22 mouse cellular contexts compared by ENCODE assay signal in genomic region chr1:185451495-185451894, GRCm38 (mm10). TPM values are rescaled to one million over a fixed set of nuclear protein-coding genes. Genes with fewer than 3 reads are reported as not detected.
DNase-seq lines count a peak whose midpoint lies in the region; ATAC-seq lines count a peak whose summit lies in the region.
"Had no signal": no experiment of that assay in that cellular context is flagged by ENCODE, and none has a peak within 500 bp of the region (broad histone marks: within the 10 kb centered on the region; RNA-seq: fewer than 3 reads in every experiment).

No protein-coding gene starts in this region.

- no peak overlapping the region for H3K4me3 ChIP-seq in embryonic facial prominence, embryonic 12.5 days
- no peak overlapping the region for H3K4me3 ChIP-seq in embryonic facial prominence, embryonic 10.5 days
- no peak overlapping the region for H3K4me3 ChIP-seq in heart, embryonic 13.5 days
- H3K4me3 ChIP-seq in liver, embryonic 15.5 days (replicated peaks), result no peak overlapping the region
- H3K4me3 ChIP-seq in hindbrain, embryonic 10.5 days, result no peak overlapping the region
- H3K4me3 ChIP-seq: embryonic facial prominence, embryonic 13.5 days; limb, embryonic 10.5 days; midbrain, embryonic 12.5 days; stomach, embryonic 15.5 days had no signal

- intact Hi-C loops in gastrocnemius, postnatal 36 days (cut with DNase I), result no loop called here

- 0 out of 2 replicates have a peak, but pooled peaks cover 7% of the 10 kb centered on the region for H3K4me1 ChIP-seq in embryonic facial prominence, embryonic 12.5 days
- H3K4me1 ChIP-seq in embryonic facial prominence, embryonic 10.5 days, result peaks cover 15% of the 10 kb centered on the region
- H3K4me1 ChIP-seq in heart, embryonic 13.5 days, result peaks cover 16% of the 10 kb centered on the region
- H3K4me1 ChIP-seq in liver, embryonic 15.5 days (replicated peaks), result peaks cover 67% of the 10 kb centered on the region
- peaks cover 18% of the 10 kb centered on the region for H3K4me1 ChIP-seq in hindbrain, embryonic 10.5 days (replicated peaks)

- WGBS in embryonic facial prominence, embryonic 12.5 days, result 90% methylated on average over 3 of the region's 3 CpGs
- 80% methylated on average over 3 of the region's 3 CpGs for WGBS in embryonic facial prominence, embryonic 10.5 days
- WGBS in heart, embryonic 13.5 days, result 68% methylated on average over 3 of the region's 3 CpGs
- WGBS in liver, embryonic 15.5 days (ENCODE audit: insufficient replicate concordance), result 40% methylated on average over 3 of the region's 3 CpGs
- 92% methylated on average over 3 of the region's 3 CpGs for WGBS in hindbrain, embryonic 10.5 days

- H3K27ac ChIP-seq in embryonic facial prominence, embryonic 12.5 days, result 0 out of 2 replicates have a peak overlapping the region, but pooled peaks have one; percentile 3
- no peak overlapping the region for H3K27ac ChIP-seq in embryonic facial prominence, embryonic 10.5 days (replicated peaks)
- no peak overlapping the region for H3K27ac ChIP-seq in heart, embryonic 13.5 days (replicated peaks)
- peak overlapping the region; percentile 97 for H3K27ac ChIP-seq in liver, embryonic 15.5 days (replicated peaks)
- H3K27ac ChIP-seq in hindbrain, embryonic 10.5 days, result no peak overlapping the region
- H3K27ac ChIP-seq: embryonic facial prominence, embryonic 13.5 days; hindbrain, embryonic 14.5 days; limb, embryonic 10.5 days; midbrain, embryonic 12.5 days; stomach, embryonic 15.5 days had no signal

- no peak overlapping the region for H3K4me2 ChIP-seq in embryonic facial prominence, embryonic 12.5 days (replicated peaks)
- peak overlapping the region; percentile 18; the same call in 1 of the 2 replicates for H3K4me2 ChIP-seq in heart, embryonic 13.5 days
- peak overlapping the region; percentile 73 for H3K4me2 ChIP-seq in liver, embryonic 15.5 days
- H3K4me2 ChIP-seq: embryonic facial prominence, embryonic 13.5 days; hindbrain, embryonic 14.5 days; midbrain, embryonic 12.5 days; stomach, embryonic 15.5 days had no signal

- no peaks in the 10 kb centered on the region for H3K36me3 ChIP-seq in embryonic facial prominence, embryonic 12.5 days
- H3K36me3 ChIP-seq in embryonic facial prominence, embryonic 10.5 days (replicated peaks), result no peaks in the 10 kb centered on the region
- no peaks in the 10 kb centered on the region for H3K36me3 ChIP-seq in heart, embryonic 13.5 days
- H3K36me3 ChIP-seq in liver, embryonic 15.5 days (replicated peaks), result peaks cover 7% of the 10 kb centered on the region
- no peaks in the 10 kb centered on the region for H3K36me3 ChIP-seq in hindbrain, embryonic 10.5 days
- H3K36me3 ChIP-seq: embryonic facial prominence, embryonic 13.5 days; limb, embryonic 10.5 days; midbrain, embryonic 12.5 days; stomach, embryonic 15.5 days had no signal

- no peak for DNase-seq in embryonic facial prominence, embryonic 10.5 days (ENCODE audit: low spot score)
- no peak for DNase-seq in heart, postnatal 4 days
- DNase-seq in hindbrain, embryonic 10.5 days (ENCODE audit: low spot score), result no peak
- no peak for DNase-seq in gastrocnemius, postnatal 36 days
- DNase-seq: cerebellum, adult 18-20 months; gastrocnemius, postnatal 14 days; kidney, adult 8-10 months; kidney, postnatal 14 days; lung, postnatal 10 days; thymus, postnatal 25 days had no signal

- no peak overlapping the region for H3K9ac ChIP-seq in embryonic facial prominence, embryonic 12.5 days
- H3K9ac ChIP-seq in heart, embryonic 13.5 days, result no peak overlapping the region
- peak overlapping the region; percentile 14 for H3K9ac ChIP-seq in liver, embryonic 15.5 days
- H3K9ac ChIP-seq: embryonic facial prominence, embryonic 13.5 days; hindbrain, embryonic 14.5 days; midbrain, embryonic 12.5 days; stomach, embryonic 15.5 days had no signal

- peaks cover 34% of the 10 kb centered on the region for H3K27me3 ChIP-seq in embryonic facial prominence, embryonic 12.5 days
- peaks cover 39% of the 10 kb centered on the region for H3K27me3 ChIP-seq in embryonic facial prominence, embryonic 10.5 days (replicated peaks; ENCODE audit: low read depth, poor library complexity, severe bottlenecking)
- H3K27me3 ChIP-seq in heart, embryonic 13.5 days (replicated peaks), result peaks cover 40% of the 10 kb centered on the region
- peaks cover 17% of the 10 kb centered on the region for H3K27me3 ChIP-seq in liver, embryonic 15.5 days
- peaks cover 39% of the 10 kb centered on the region for H3K27me3 ChIP-seq in hindbrain, embryonic 10.5 days (ENCODE audit: insufficient read depth, poor library complexity, severe bottlenecking)

- no peaks in the 10 kb centered on the region for H3K9me3 ChIP-seq in embryonic facial prominence, embryonic 12.5 days
- no peaks in the 10 kb centered on the region for H3K9me3 ChIP-seq in embryonic facial prominence, embryonic 10.5 days
- no peaks in the 10 kb centered on the region for H3K9me3 ChIP-seq in heart, embryonic 13.5 days
- H3K9me3 ChIP-seq in liver, embryonic 15.5 days (replicated peaks), result no peaks in the 10 kb centered on the region
- H3K9me3 ChIP-seq in hindbrain, embryonic 10.5 days, result no peaks in the 10 kb centered on the region
- H3K9me3 ChIP-seq: embryonic facial prominence, embryonic 13.5 days; limb, embryonic 10.5 days; midbrain, embryonic 12.5 days; stomach, embryonic 15.5 days had no signal

- no peak for ATAC-seq in embryonic facial prominence, embryonic 12.5 days (ENCODE audit: insufficient number of reproducible peaks, insufficient read depth, low FRiP score, low TSS enrichment)
- ATAC-seq in heart, embryonic 13.5 days (ENCODE audit: extremely low read depth, insufficient number of reproducible peaks, low FRiP score, low TSS enrichment), result no peak
- no peak for ATAC-seq in liver, embryonic 15.5 days (ENCODE audit: insufficient read depth)
- ATAC-seq: forebrain, embryonic 16.5 days; inflammation-experienced regulatory T-cells, adult 6 months had no signal

RNA-seq across cellular contexts. Expression of gene Slc30a10, which starts 3.2 kb away (rescaled TPM):
- 0.93 and 1.00 TPM in 2 replicates for polyA plus RNA-seq in embryonic facial prominence, embryonic 12.5 days (2016; fragmentation: Nextera tagmentation; extraction: Ambion mirVana)
- polyA plus RNA-seq in embryonic facial prominence, embryonic 10.5 days (2016; fragmentation: Nextera tagmentation; extraction: Ambion mirVana), result 1.0 and 1.2 TPM in 2 replicates
- polyA plus RNA-seq in heart, embryonic 13.5 days (2015; fragmentation: Nextera tagmentation; extraction: Ambion mirVana), result 0.24 and 0.46 TPM in 2 replicates
- not detected for total RNA-seq in heart, postnatal 4 days (2021)
- 13.0 and 14.2 TPM in 2 replicates for polyA plus RNA-seq in liver, embryonic 15.5 days (2015; fragmentation: Nextera tagmentation; extraction: Ambion mirVana)
- 1.3 and 1.6 TPM in 2 replicates for polyA plus RNA-seq in hindbrain, embryonic 10.5 days (2016; fragmentation: Nextera tagmentation; extraction: Ambion mirVana)
- total RNA-seq in gastrocnemius, postnatal 36 days (2021), result not detected
- total RNA-seq: heart, postnatal 25 days; neutrophil, adult 5-6 weeks had no signal
- polyA plus RNA-seq: inflammation-experienced regulatory T-cells, adult 6 months had no signal

Comparison
In these comparisons a context has a peak if more than half of its experiments do, and no peak if none do; other contexts are left out.
1. H3K27ac ChIP-seq: peak in embryonic facial prominence, embryonic 12.5 days (single experiment) and liver, embryonic 15.5 days (single experiment); none in embryonic facial prominence, embryonic 10.5 days (single experiment), heart, embryonic 13.5 days (single experiment) and hindbrain, embryonic 10.5 days (single experiment).